Mouse (Mus musculus) fibroblast of lung, adult 2 months (primary cell): ENCODE measurements around the gene Elmo3.

ENCODE experiments used
- DNase-seq: peaks from one replicate; pipeline ENCODE4 v3.0.0-alpha.2; 2011; ENCODE audit warnings: low read depth

The Elmo3 gene

GRCm38 (mm10) chr8:105305211-105306145 lies at the start of gene Elmo3:
TSS of gene Elmo3 (plus strand) at chr8:105305601.
- DNase-seq = no peak

GRCm38 (mm10) chr8:105257318-105258114 lies 47.9 kb upstream of the Elmo3 start:
- DNase-seq = no peak

GRCm38 (mm10) chr8:105258911-105259720 lies 46.3 kb upstream of the Elmo3 start:
- DNase-seq = no peak

GRCm38 (mm10) chr8:105259721-105260320 lies 45.6 kb upstream of the Elmo3 start:
- DNase-seq = no peak

- no peak for DNase-seq
Observed at GRCm38 (mm10) chr8:105260371-105261099, 44.9 kb upstream of the Elmo3 start.

GRCm38 (mm10) chr8:105261326-105261980 lies 43.9 kb upstream of the Elmo3 start:
- no peak for DNase-seq

GRCm38 (mm10) chr8:105263244-105263912 lies 42.0 kb upstream of the Elmo3 start:
- no peak for DNase-seq

- peak; percentile 28 for DNase-seq
Observed at GRCm38 (mm10) chr8:105264024-105264982, 41.1 kb upstream of the Elmo3 start, which contains the start of the genes Tradd and Fbxl8. TSS of gene Tradd (minus strand) at chr8:105264609. TSS of gene Fbxl8 (plus strand) at chr8:105264648.

- no peak for DNase-seq
Observed at GRCm38 (mm10) chr8:105265128-105265527, 40.3 kb upstream of the Elmo3 start.

- no peak for DNase-seq
Observed at GRCm38 (mm10) chr8:105266775-105267174, 38.6 kb upstream of the Elmo3 start.

- DNase-seq = no peak
Observed at GRCm38 (mm10) chr8:105268342-105269074, 36.9 kb upstream of the Elmo3 start.

GRCm38 (mm10) chr8:105269075-105269458 lies 36.3 kb upstream of the Elmo3 start:
- DNase-seq = no peak

- DNase-seq = peak; percentile 36
Observed at GRCm38 (mm10) chr8:105269461-105269947, 35.9 kb upstream of the Elmo3 start, which contains the start of gene Hsf4. TSS of gene Hsf4 (plus strand) at chr8:105269801.

- no peak for DNase-seq
Observed at GRCm38 (mm10) chr8:105270101-105270915, 35.1 kb upstream of the Elmo3 start.

GRCm38 (mm10) chr8:105270916-105271186 lies 34.5 kb upstream of the Elmo3 start:
- DNase-seq = no peak

- DNase-seq = no peak
Observed at GRCm38 (mm10) chr8:105275387-105275786, 30.0 kb upstream of the Elmo3 start.

GRCm38 (mm10) chr8:105275840-105276239 lies 29.6 kb upstream of the Elmo3 start, which contains the start of gene Nol3:
TSS of gene Nol3 (plus strand) at chr8:105276140.
- no peak for DNase-seq
